Mouse (Mus musculus) forebrain, embryonic 11.5 days (tissue): ENCODE data around the gene Mtmr3. TPM values are rescaled to one million over a fixed set of nuclear protein-coding genes. Genes with fewer than 3 reads are reported as not detected.
A peak's percentile ranks its signal among the peaks of the same experiment; 100 is the strongest.

ENCODE experiments used
- ATAC-seq: fragments of 200-750 bp; cut with Nextera tagmentation; replicated peaks from 2 replicates; pipeline ENCODE4 v1.8.0; 2017; ENCODE audit warnings: moderate TSS enrichment; ENCODE audit not compliant: low FRiP score
- DNase-seq: peaks from one replicate; pipeline ENCODE4 v3.0.0-alpha.2; 2017; ENCODE audit warnings: low spot score
- H3K27ac ChIP-seq: fragments of 300-500 bp; sonication (generic); 2 replicates; pipeline ENCODE4 v1.5.1; 2014; ENCODE audit warnings: low read depth, low read length
- H3K27me3 ChIP-seq: fragments of 300-500 bp; sonication (generic); 2 replicates; pipeline ENCODE4 v1.6.1; 2014; ENCODE audit warnings: mild to moderate bottlenecking, low read length, mixed read lengths; ENCODE audit not compliant: control insufficient read depth, insufficient read depth
- H3K36me3 ChIP-seq: fragments of 300-500 bp; sonication (generic); 2 replicates; pipeline ENCODE4 v1.6.1; 2014; ENCODE audit warnings: mild to moderate bottlenecking, low read length, moderate library complexity, mixed read lengths; ENCODE audit not compliant: control insufficient read depth, insufficient read depth
- H3K4me1 ChIP-seq: fragments of 300-500 bp; sonication (generic); replicated peaks from 2 replicates; pipeline ENCODE4 v1.6.1; 2014; ENCODE audit warnings: low read length, mixed read lengths; ENCODE audit not compliant: control insufficient read depth, insufficient read depth
- H3K4me2 ChIP-seq: fragments of 300-500 bp; sonication (generic); 2 replicates; pipeline ENCODE4 v1.6.1; 2014; ENCODE audit warnings: low read depth, mild to moderate bottlenecking, low read length, moderate library complexity, mixed read lengths; ENCODE audit not compliant: severe bottlenecking
- H3K4me3 ChIP-seq: fragments of 300-500 bp; sonication (generic); 2 replicates; pipeline ENCODE4 v1.5.1; 2014; ENCODE audit warnings: low read depth, low read length
- H3K9ac ChIP-seq: fragments of 300-500 bp; sonication (generic); 2 replicates; pipeline ENCODE4 v1.6.1; 2014; ENCODE audit warnings: low read length
- H3K9me3 ChIP-seq: fragments of 300-500 bp; sonication (generic); 2 replicates; pipeline ENCODE4 v1.6.1; 2016; ENCODE audit warnings: low read length, mixed read lengths; ENCODE audit not compliant: control insufficient read depth
- WGBS: fragments of 180-500 bp; shearing (Covaris S2); extraction: QIAGEN DNeasy Blood & Tissue Kit; methylation state at CpG from one replicate; pipeline ENCODE4 v1.1.7; 2014; 5-methylcytosine and 5-hydroxymethylcytosine counted together
- polyA plus RNA-seq: library from polyadenylated mRNA; unstranded; fragments of >200 nt; fragmentation: Nextera tagmentation; extraction: Ambion mirVana; gene quantifications from 2 replicates; pipeline ENCODE4 v1.2.1, GENCODE M21; 2014

The Mtmr3 gene
- polyA plus RNA-seq, result 40.4 and 43.1 TPM in 2 replicates

GRCm38 (mm10) chr11:4594608-4595500 is at the start of gene Mtmr3:
Gene Mtmr3, minus strand, starts transcription at chr11:4594863.
- Histone ChIP-seq H3K4me1 (peaks cover 4% of the 10 kb centered on the region; the same call in 1 of the 2 replicates), H3K9me3 (no peaks in the 10 kb centered on the region), H3K27ac (peak within 1 kb of the TSS; percentile 83), H3K4me2 (peak within 1 kb of the TSS; percentile 70), H3K36me3 (no peaks in the 10 kb centered on the region), H3K9ac (peak within 1 kb of the TSS; percentile 93), H3K27me3 (no peaks in the 10 kb centered on the region), H3K4me3 (peak within 1 kb of the TSS; percentile 92)
- peak; percentile 99 for DNase-seq
- WGBS, result 6% methylated on average over 48 of the region's 53 CpGs
- peak; percentile 95 for ATAC-seq

- no peaks in the 10 kb centered on the region for H3K36me3 ChIP-seq
- ATAC-seq (no peak), DNase-seq (no peak)
- no peak overlapping the region for H3K27ac ChIP-seq
- H3K4me2 ChIP-seq, result no peak overlapping the region
- H3K4me3 ChIP-seq, result no peak overlapping the region
- H3K27me3 ChIP-seq, result no peaks in the 10 kb centered on the region
- no peaks in the 10 kb centered on the region for H3K9me3 ChIP-seq
- H3K9ac ChIP-seq, result no peak overlapping the region
- WGBS, result 53% methylated on average over 5 of the region's 5 CpGs
- no peaks in the 10 kb centered on the region for H3K4me1 ChIP-seq
These were observed 49.1 kb upstream of the Mtmr3 start for GRCm38 (mm10) chr11:4643722-4644121.

GRCm38 (mm10) chr11:4641185-4641584 is 46.5 kb upstream of the Mtmr3 start:
- no peak overlapping the region for H3K9ac ChIP-seq
- no peaks in the 10 kb centered on the region; the same call in 1 of the 2 replicates for H3K4me1 ChIP-seq
- no peak overlapping the region for H3K27ac ChIP-seq
- ATAC-seq (no peak), DNase-seq (no peak)
- H3K4me2 ChIP-seq, result no peak overlapping the region
- H3K36me3 ChIP-seq, result no peaks in the 10 kb centered on the region
- H3K27me3 ChIP-seq, result no peaks in the 10 kb centered on the region
- no peak overlapping the region for H3K4me3 ChIP-seq
- no peaks in the 10 kb centered on the region for H3K9me3 ChIP-seq

GRCm38 (mm10) chr11:4638261-4638660 is 43.6 kb upstream of the Mtmr3 start:
- H3K27ac ChIP-seq, result no peak overlapping the region
- H3K36me3 ChIP-seq, result no peaks in the 10 kb centered on the region
- H3K27me3 ChIP-seq, result no peaks in the 10 kb centered on the region
- ATAC-seq (peak; percentile 11; the same call in 1 of the 2 replicates), DNase-seq (no peak)
- H3K4me3 ChIP-seq, result peak overlapping the region; percentile 83
- 34% methylated on average over 7 of the region's 7 CpGs for WGBS
- H3K9ac ChIP-seq, result peak overlapping the region; percentile 77
- no peaks in the 10 kb centered on the region for H3K9me3 ChIP-seq
- H3K4me2 ChIP-seq, result peak overlapping the region; percentile 85
- no peaks in the 10 kb centered on the region; the same call in 1 of the 2 replicates for H3K4me1 ChIP-seq

- no peaks in the 10 kb centered on the region for H3K36me3 ChIP-seq
- no peak within 1 kb of the TSS for H3K27ac ChIP-seq
- H3K4me2 ChIP-seq, result peak within 1 kb of the TSS; percentile 85
- H3K9me3 ChIP-seq, result no peaks in the 10 kb centered on the region
- H3K4me1 ChIP-seq, result no peaks in the 10 kb centered on the region; the same call in 1 of the 2 replicates
- DNase-seq, result peak; percentile 97
- WGBS, result under 1% methylated on average over 35 of the region's 35 CpGs
- peak; percentile 91 for ATAC-seq
- no peaks in the 10 kb centered on the region for H3K27me3 ChIP-seq
- H3K4me3 ChIP-seq, result peak within 1 kb of the TSS; percentile 83
- H3K9ac ChIP-seq, result peak within 1 kb of the TSS; percentile 77
These were observed 43.0 kb upstream of the Mtmr3 start, which contains the start of gene Ascc2 for GRCm38 (mm10) chr11:4637534-4638234. Gene Ascc2, plus strand, starts transcription at chr11:4637747.

GRCm38 (mm10) chr11:4636782-4637342 is 42.2 kb upstream of the Mtmr3 start:
- ATAC-seq, result no peak
- no peaks in the 10 kb centered on the region for H3K36me3 ChIP-seq
- H3K9ac ChIP-seq, result no peak overlapping the region
- DNase-seq, result no peak
- H3K9me3 ChIP-seq, result no peaks in the 10 kb centered on the region
- H3K27ac ChIP-seq, result no peak overlapping the region
- H3K4me1 ChIP-seq, result no peaks in the 10 kb centered on the region; the same call in 1 of the 2 replicates
- no peak overlapping the region for H3K4me3 ChIP-seq
- peak overlapping the region; percentile 85 for H3K4me2 ChIP-seq
- H3K27me3 ChIP-seq, result no peaks in the 10 kb centered on the region
- WGBS, result 63% methylated on average over 5 of the region's 5 CpGs

- H3K9ac ChIP-seq, result no peak overlapping the region
- no peak overlapping the region for H3K4me2 ChIP-seq
- H3K4me1 ChIP-seq, result peaks cover 2% of the 10 kb centered on the region; the same call in 1 of the 2 replicates
- DNase-seq, result no peak
- H3K27ac ChIP-seq, result no peak overlapping the region
- WGBS, result 87% methylated on average over 5 of the region's 5 CpGs
- no peaks in the 10 kb centered on the region for H3K36me3 ChIP-seq
- no peaks in the 10 kb centered on the region for H3K9me3 ChIP-seq
- ATAC-seq, result no peak
- H3K4me3 ChIP-seq, result no peak overlapping the region
- H3K27me3 ChIP-seq, result no peaks in the 10 kb centered on the region
These were observed 39.7 kb upstream of the Mtmr3 start for GRCm38 (mm10) chr11:4634395-4634794.

GRCm38 (mm10) chr11:4633420-4633819 is 38.8 kb upstream of the Mtmr3 start:
- no peak for ATAC-seq
- Histone ChIP-seq H3K9ac (no peak overlapping the region), H3K9me3 (no peaks in the 10 kb centered on the region), H3K27me3 (no peaks in the 10 kb centered on the region), H3K4me2 (no peak overlapping the region), H3K4me1 (peaks cover 2% of the 10 kb centered on the region; the same call in 1 of the 2 replicates), H3K36me3 (no peaks in the 10 kb centered on the region), H3K4me3 (no peak overlapping the region), H3K27ac (no peak overlapping the region)
- 68% methylated on average over 2 of the region's 2 CpGs for WGBS
- no peak for DNase-seq
